Mouse (Mus musculus): ENCODE measurements around the gene Olfr522. TPM values are rescaled to one million over a fixed set of nuclear protein-coding genes. Genes with fewer than 3 reads are reported as not detected.

Gene Olfr522
- not detected in 2 replicates for polyA plus RNA-seq (2015; fragmentation: Nextera tagmentation; extraction: Ambion mirVana)

DNA sequence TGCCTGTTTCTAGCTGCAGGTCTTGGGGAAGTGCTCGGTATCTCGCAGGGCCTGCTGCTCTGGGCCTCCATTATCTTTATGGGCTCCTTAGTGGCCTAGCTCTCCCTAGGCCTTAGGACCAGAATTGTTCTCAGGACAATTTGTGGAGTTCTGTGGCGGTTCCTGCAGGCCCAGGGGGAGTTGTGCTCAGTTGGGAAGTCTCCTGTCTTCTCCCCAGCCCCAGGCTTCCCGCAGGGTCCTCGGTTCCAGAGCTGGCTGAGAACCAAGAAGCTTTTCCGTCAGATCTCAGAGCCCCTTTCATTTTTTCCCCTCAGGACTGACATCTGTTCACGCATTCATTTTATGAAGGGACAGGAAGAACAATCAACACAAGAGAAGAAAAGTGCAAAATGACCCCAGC is at the start of gene Olfr522:
Olfr522 (minus strand) TSS at position 101 of the 400 bp plus-strand sequence.
- no peaks in the 10 kb centered on the region for H3K36me3 ChIP-seq (ENCODE audit: control insufficient read depth, insufficient read depth)
- H3K9ac ChIP-seq (replicated peaks; ENCODE audit: low read depth, low read length), result no peak within 1 kb of the TSS
- no peak within 1 kb of the TSS for H3K27ac ChIP-seq (ENCODE audit: low read length)
- ATAC-seq, result no peak
- 67% methylated on average over 7 of the region's 7 CpGs for WGBS
- no peak within 1 kb of the TSS for H3K4me3 ChIP-seq (replicated peaks; ENCODE audit: low read length)
- no peaks in the 10 kb centered on the region for H3K4me1 ChIP-seq (replicated peaks; ENCODE audit: control insufficient read depth, insufficient read depth, low read length)
- no peaks in the 10 kb centered on the region for H3K9me3 ChIP-seq (ENCODE audit: control insufficient read depth, low read length)
- no peaks in the 10 kb centered on the region for H3K27me3 ChIP-seq (replicated peaks; ENCODE audit: control insufficient read depth, insufficient read depth, low read length)
- H3K4me2 ChIP-seq (ENCODE audit: low read length), result no peak within 1 kb of the TSS

DNA sequence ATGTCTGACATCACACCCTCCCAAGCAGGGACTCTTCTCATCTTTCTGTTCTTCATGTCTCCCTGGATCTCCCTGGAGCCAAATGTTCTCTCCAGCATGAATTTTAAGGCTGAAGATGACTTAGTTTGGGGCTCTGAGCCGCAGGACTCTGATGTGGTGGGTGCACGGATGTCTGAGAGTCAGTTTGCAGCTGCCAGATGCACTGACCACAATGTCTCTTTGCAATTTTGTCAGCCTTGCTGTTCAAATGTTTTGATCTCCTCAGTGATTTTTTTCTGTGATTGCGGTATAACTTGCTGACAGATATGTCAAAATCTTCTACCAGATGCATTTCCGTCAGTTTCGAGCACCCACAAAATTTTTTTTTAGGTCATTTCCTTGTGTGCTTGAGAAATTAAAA is 49.3 kb upstream of the Olfr522 start:
- Histone ChIP-seq H3K4me1 (replicated peaks; ENCODE audit: control insufficient read depth, insufficient read depth, low read length) (no peaks in the 10 kb centered on the region), H3K9ac (replicated peaks; ENCODE audit: low read depth, low read length) (no peak overlapping the region), H3K9me3 (ENCODE audit: control insufficient read depth, low read length) (no peaks in the 10 kb centered on the region), H3K27me3 (replicated peaks; ENCODE audit: control insufficient read depth, insufficient read depth, low read length) (no peaks in the 10 kb centered on the region), H3K4me2 (ENCODE audit: low read length) (no peak overlapping the region), H3K27ac (ENCODE audit: low read length) (no peak overlapping the region), H3K36me3 (ENCODE audit: control insufficient read depth, insufficient read depth) (no peaks in the 10 kb centered on the region), H3K4me3 (replicated peaks; ENCODE audit: low read length) (no peak overlapping the region)
- ATAC-seq, result no peak
- 87% methylated on average over 5 of the region's 5 CpGs for WGBS

- Histone ChIP-seq H3K27ac (ENCODE audit: low read length) (no peak overlapping the region), H3K36me3 (ENCODE audit: control insufficient read depth, insufficient read depth) (no peaks in the 10 kb centered on the region), H3K4me2 (ENCODE audit: low read length) (no peak overlapping the region), H3K9ac (replicated peaks; ENCODE audit: low read depth, low read length) (no peak overlapping the region), H3K4me3 (replicated peaks; ENCODE audit: low read length) (no peak overlapping the region), H3K4me1 (replicated peaks; ENCODE audit: control insufficient read depth, insufficient read depth, low read length) (no peaks in the 10 kb centered on the region), H3K27me3 (replicated peaks; ENCODE audit: control insufficient read depth, insufficient read depth, low read length) (no peaks in the 10 kb centered on the region), H3K9me3 (ENCODE audit: control insufficient read depth, low read length) (no peaks in the 10 kb centered on the region)
- no peak for ATAC-seq
- 92% methylated on average over 3 of the region's 3 CpGs for WGBS
These were observed 44.1 kb upstream of the Olfr522 start for GRCm38 (mm10) chr7:140208677-140209076.

DNA sequence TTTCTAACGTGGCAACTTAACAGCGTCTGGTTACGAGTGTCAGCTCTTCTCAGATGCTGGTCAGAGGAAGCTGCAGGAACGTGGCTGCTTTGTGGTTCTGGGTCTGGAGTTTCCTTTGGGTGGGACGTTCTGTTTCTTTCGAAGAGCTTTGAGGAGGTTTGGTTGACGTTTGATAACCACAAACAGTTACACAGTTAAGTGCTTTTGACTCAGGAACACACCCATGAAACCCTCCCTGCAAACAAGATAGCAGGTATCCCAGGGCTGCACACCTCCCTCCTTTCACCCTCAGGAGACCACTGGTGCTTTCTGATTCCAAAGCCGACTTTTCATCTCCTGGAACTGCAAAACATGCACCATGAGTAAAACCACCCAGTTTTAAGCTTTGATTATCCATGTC is 43.6 kb upstream of the Olfr522 start:
- no peak overlapping the region for H3K4me2 ChIP-seq (ENCODE audit: low read length)
- no peak overlapping the region for H3K9ac ChIP-seq (replicated peaks; ENCODE audit: low read depth, low read length)
- H3K36me3 ChIP-seq (ENCODE audit: control insufficient read depth, insufficient read depth), result no peaks in the 10 kb centered on the region
- no peak overlapping the region for H3K4me3 ChIP-seq (replicated peaks; ENCODE audit: low read length)
- no peak for ATAC-seq
- H3K9me3 ChIP-seq (ENCODE audit: control insufficient read depth, low read length), result no peaks in the 10 kb centered on the region
- H3K27ac ChIP-seq (ENCODE audit: low read length), result no peak overlapping the region
- no peaks in the 10 kb centered on the region for H3K4me1 ChIP-seq (replicated peaks; ENCODE audit: control insufficient read depth, insufficient read depth, low read length)
- WGBS, result 81% methylated on average over 8 of the region's 8 CpGs
- no peaks in the 10 kb centered on the region for H3K27me3 ChIP-seq (replicated peaks; ENCODE audit: control insufficient read depth, insufficient read depth, low read length)

GRCm38 (mm10) chr7:140206904-140207303 is 42.3 kb upstream of the Olfr522 start:
- no peaks in the 10 kb centered on the region for H3K9me3 ChIP-seq (ENCODE audit: control insufficient read depth, low read length)
- no peak overlapping the region for H3K4me2 ChIP-seq (ENCODE audit: low read length)
- H3K4me3 ChIP-seq (replicated peaks; ENCODE audit: low read length), result no peak overlapping the region
- no peak overlapping the region for H3K27ac ChIP-seq (ENCODE audit: low read length)
- no peaks in the 10 kb centered on the region for H3K4me1 ChIP-seq (replicated peaks; ENCODE audit: control insufficient read depth, insufficient read depth, low read length)
- H3K9ac ChIP-seq (replicated peaks; ENCODE audit: low read depth, low read length), result no peak overlapping the region
- no peaks in the 10 kb centered on the region for H3K36me3 ChIP-seq (ENCODE audit: control insufficient read depth, insufficient read depth)
- ATAC-seq, result no peak
- whole genome bisulfite sequencing, result 81% methylated on average over 3 of the region's 3 CpGs
- no peaks in the 10 kb centered on the region for H3K27me3 ChIP-seq (replicated peaks; ENCODE audit: control insufficient read depth, insufficient read depth, low read length)

- Histone ChIP-seq H3K27ac (ENCODE audit: low read length) (no peak within 1 kb of the TSS), H3K4me3 (replicated peaks; ENCODE audit: low read length) (no peak within 1 kb of the TSS), H3K4me1 (replicated peaks; ENCODE audit: control insufficient read depth, insufficient read depth, low read length) (no peaks in the 10 kb centered on the region), H3K9ac (replicated peaks; ENCODE audit: low read depth, low read length) (no peak within 1 kb of the TSS), H3K9me3 (ENCODE audit: control insufficient read depth, low read length) (no peaks in the 10 kb centered on the region), H3K4me2 (ENCODE audit: low read length) (no peak within 1 kb of the TSS), H3K36me3 (ENCODE audit: control insufficient read depth, insufficient read depth) (no peaks in the 10 kb centered on the region), H3K27me3 (replicated peaks; ENCODE audit: control insufficient read depth, insufficient read depth, low read length) (no peaks in the 10 kb centered on the region)
- no peak for ATAC-seq
These were observed 41.3 kb upstream of the Olfr522 start, which contains the start of gene Olfr524 for GRCm38 (mm10) chr7:140205864-140206263. Gene Olfr524, minus strand, starts transcription at chr7:140205964.

DNA sequence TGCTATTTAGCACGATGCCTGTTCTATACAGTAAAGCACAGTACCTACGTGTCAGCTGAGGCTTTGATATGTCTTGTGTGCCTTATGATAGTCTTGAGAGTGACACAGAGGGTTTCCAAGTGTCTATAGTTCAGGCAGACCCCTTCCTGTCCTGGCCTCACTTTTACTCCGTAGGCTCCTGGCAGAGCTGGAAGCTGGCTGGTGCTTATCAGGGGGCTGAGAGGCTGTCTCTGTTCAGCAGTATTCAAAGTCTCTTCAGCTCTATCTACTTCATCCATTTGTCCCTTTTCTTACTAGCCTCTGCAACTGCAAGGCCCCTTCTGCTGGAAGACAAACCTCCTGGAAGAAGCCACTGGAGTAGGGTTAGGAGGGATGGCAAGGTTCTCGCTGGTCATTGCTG is 36.5 kb upstream of the Olfr522 start:
- H3K4me3 ChIP-seq (replicated peaks; ENCODE audit: low read length), result no peak overlapping the region
- no peaks in the 10 kb centered on the region for H3K9me3 ChIP-seq (ENCODE audit: control insufficient read depth, low read length)
- no peak overlapping the region for H3K9ac ChIP-seq (replicated peaks; ENCODE audit: low read depth, low read length)
- no peaks in the 10 kb centered on the region for H3K27me3 ChIP-seq (replicated peaks; ENCODE audit: control insufficient read depth, insufficient read depth, low read length)
- no peaks in the 10 kb centered on the region for H3K36me3 ChIP-seq (ENCODE audit: control insufficient read depth, insufficient read depth)
- 88% methylated on average over 4 of the region's 4 CpGs for WGBS
- no peak for ATAC-seq
- no peak overlapping the region for H3K4me2 ChIP-seq (ENCODE audit: low read length)
- no peaks in the 10 kb centered on the region for H3K4me1 ChIP-seq (replicated peaks; ENCODE audit: control insufficient read depth, insufficient read depth, low read length)
- no peak overlapping the region for H3K27ac ChIP-seq (ENCODE audit: low read length)

DNA sequence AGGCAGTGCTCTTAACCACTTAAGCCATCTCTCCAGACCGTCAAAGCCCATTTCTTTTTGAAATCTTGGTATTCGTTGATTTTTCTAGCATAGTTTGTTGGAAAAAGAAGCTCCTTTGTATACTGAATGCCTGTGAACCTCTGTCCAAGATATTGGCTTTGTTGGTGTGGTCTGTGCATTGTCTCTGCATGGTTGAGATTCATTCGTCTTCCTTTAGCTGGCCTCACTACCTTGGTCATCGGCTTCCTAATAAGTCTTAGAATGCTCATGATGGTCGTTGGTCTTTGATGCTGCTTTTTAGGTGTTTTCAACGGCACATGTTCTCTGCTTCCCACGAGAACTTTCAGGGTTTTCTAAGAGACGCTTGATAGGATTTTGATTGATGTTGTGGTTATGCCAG is 31.4 kb upstream of the Olfr522 start:
- Histone ChIP-seq H3K4me3 (replicated peaks; ENCODE audit: low read length) (no peak overlapping the region), H3K4me1 (replicated peaks; ENCODE audit: control insufficient read depth, insufficient read depth, low read length) (no peaks in the 10 kb centered on the region), H3K27ac (ENCODE audit: low read length) (no peak overlapping the region), H3K27me3 (replicated peaks; ENCODE audit: control insufficient read depth, insufficient read depth, low read length) (no peaks in the 10 kb centered on the region), H3K9me3 (ENCODE audit: control insufficient read depth, low read length) (no peaks in the 10 kb centered on the region), H3K36me3 (ENCODE audit: control insufficient read depth, insufficient read depth) (no peaks in the 10 kb centered on the region), H3K9ac (replicated peaks; ENCODE audit: low read depth, low read length) (no peak overlapping the region), H3K4me2 (ENCODE audit: low read length) (no peak overlapping the region)
- no peak for ATAC-seq
- WGBS, result 85% methylated on average over 8 of the region's 8 CpGs

GRCm38 (mm10) chr7:140194031-140194430 is 29.5 kb upstream of the Olfr522 start:
- Histone ChIP-seq H3K4me2 (ENCODE audit: low read length) (no peak overlapping the region), H3K9ac (replicated peaks; ENCODE audit: low read depth, low read length) (no peak overlapping the region), H3K36me3 (ENCODE audit: control insufficient read depth, insufficient read depth) (no peaks in the 10 kb centered on the region), H3K27ac (ENCODE audit: low read length) (no peak overlapping the region), H3K4me3 (replicated peaks; ENCODE audit: low read length) (no peak overlapping the region), H3K9me3 (ENCODE audit: control insufficient read depth, low read length) (no peaks in the 10 kb centered on the region), H3K4me1 (replicated peaks; ENCODE audit: control insufficient read depth, insufficient read depth, low read length) (no peaks in the 10 kb centered on the region), H3K27me3 (replicated peaks; ENCODE audit: control insufficient read depth, insufficient read depth, low read length) (no peaks in the 10 kb centered on the region)
- ATAC-seq, result no peak
- 90% methylated on average over 4 of the region's 4 CpGs for whole genome bisulfite sequencing

GRCm38 (mm10) chr7:140192851-140193250 is 28.3 kb upstream of the Olfr522 start:
- H3K4me1 ChIP-seq (replicated peaks; ENCODE audit: control insufficient read depth, insufficient read depth, low read length), result no peaks in the 10 kb centered on the region
- no peaks in the 10 kb centered on the region for H3K36me3 ChIP-seq (ENCODE audit: control insufficient read depth, insufficient read depth)
- H3K9ac ChIP-seq (replicated peaks; ENCODE audit: low read depth, low read length), result no peak overlapping the region
- no peak overlapping the region for H3K27ac ChIP-seq (ENCODE audit: low read length)
- H3K9me3 ChIP-seq (ENCODE audit: control insufficient read depth, low read length), result no peaks in the 10 kb centered on the region
- no peaks in the 10 kb centered on the region for H3K27me3 ChIP-seq (replicated peaks; ENCODE audit: control insufficient read depth, insufficient read depth, low read length)
- H3K4me2 ChIP-seq (ENCODE audit: low read length), result no peak overlapping the region
- H3K4me3 ChIP-seq (replicated peaks; ENCODE audit: low read length), result no peak overlapping the region
- 87% methylated on average over 2 of the region's 2 CpGs for WGBS
- ATAC-seq, result no peak

All from forebrain, embryonic 16.5 days (tissue).